Mouse (Mus musculus) adrenal gland, adult 2 months (tissue): Measurements from ENCODE around the gene Cd274. TPM values are rescaled to one million over a fixed set of nuclear protein-coding genes. Genes with fewer than 3 reads are reported as not detected.
A peak's percentile ranks its signal among the peaks of the same experiment; 100 is the strongest.

Source experiments
- DNase-seq: peaks from one replicate; pipeline ENCODE4 v3.0.0; 2021
- long read RNA-seq: library from polyadenylated mRNA; stranded (forward); transcript quantifications from one replicate; pipeline ENCODE4 v2.0.0, GENCODE M21; 2021
- polyA plus RNA-seq: library from polyadenylated mRNA; depleted of rRNA; stranded (reverse); fragments of >200 nt; gene quantifications from 2 replicates; pipeline ENCODE4 v1.2.3, GENCODE M21; 2012; rRNA removed
- total RNA-seq, 2 experiments: library from RNA; stranded (reverse); gene quantifications; 2 replicates each; pipeline ENCODE4 v1.2.3; 2021

The Cd274 gene
- total RNA-seq = 10 to 100 TPM in 1 of 2 experiments, 1 to 10 TPM in 1; 5.0 to 10.7 TPM
- 1.8 and 2.0 TPM in 2 replicates for polyA plus RNA-seq
- long read RNA-seq, partial matches to known transcripts = 3 of 5 reads
- long read RNA-seq, other reads (novel, unspliced or antisense) = 0 of 5 reads

DNA sequence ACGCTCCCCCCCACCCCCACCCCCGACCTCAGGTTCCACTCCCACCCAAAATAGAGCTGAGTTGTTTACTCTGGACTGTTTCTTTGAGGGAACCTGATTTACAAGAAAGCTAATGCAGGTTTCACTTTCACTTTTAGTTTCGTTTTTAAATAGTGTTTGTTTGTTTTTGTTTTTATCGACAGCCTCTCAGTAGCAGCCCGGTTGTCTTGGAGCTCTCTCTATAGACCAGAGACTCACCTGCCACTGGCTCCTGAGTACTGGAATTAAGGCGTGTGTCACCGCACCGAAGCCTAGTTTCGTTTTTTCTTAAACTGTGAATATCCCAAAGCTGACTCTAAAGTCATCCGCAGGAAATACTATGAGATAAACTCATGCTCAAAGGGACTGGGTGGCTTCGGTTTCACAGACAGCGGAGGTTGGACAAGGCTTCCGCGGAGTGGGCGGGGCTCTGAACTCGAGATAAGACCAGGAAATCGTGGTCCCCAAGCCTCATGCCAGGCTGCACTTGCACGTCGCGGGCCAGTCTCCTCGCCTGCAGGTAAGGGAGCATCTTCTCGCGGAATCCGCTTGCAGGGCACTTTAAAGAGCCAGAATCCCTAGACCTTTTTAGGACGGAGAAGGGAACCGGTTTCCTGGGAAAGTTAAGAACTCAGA is at the start of gene Cd274, which contains the start of gene Plgrkt:
TSS of gene Cd274 (plus strand) at position 487 of the 654 bp plus-strand sequence.
TSS of gene Plgrkt (minus strand) at position 422 of the 654 bp plus-strand sequence.
- DNase-seq = peak; percentile 92

DNA sequence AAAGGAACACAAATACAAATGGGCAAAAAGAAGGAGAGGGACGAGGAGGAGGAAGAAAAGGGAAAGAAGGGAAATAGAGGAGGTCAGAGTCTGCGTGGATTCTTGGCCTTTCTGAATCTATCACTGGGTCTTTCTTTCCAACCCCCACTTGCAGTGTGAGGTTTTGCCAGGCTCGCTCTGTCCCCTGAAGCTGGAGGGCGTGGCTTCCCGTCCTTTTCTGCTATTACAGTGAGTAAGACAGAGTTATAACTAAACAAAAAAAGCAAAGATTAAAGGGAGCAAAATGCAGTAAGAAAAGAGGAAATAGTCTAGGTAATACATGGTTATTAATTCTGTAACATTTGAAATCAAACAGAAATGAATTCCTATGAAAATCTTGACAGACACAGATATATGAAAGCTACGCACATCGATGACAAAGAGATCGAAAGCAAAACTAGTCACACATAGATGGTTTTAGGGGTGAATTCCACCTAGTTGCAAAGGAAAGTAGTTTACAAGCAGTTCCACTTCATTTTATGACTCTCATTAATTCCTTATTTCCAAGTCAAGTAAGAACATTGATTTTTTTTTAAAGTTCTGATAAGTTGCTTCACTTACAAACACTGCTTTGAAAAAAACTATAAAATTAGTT is 43.7 kb upstream of the Cd274 start:
- no peak for DNase-seq

- DNase-seq = peak; percentile 79
These were observed 42.0 kb upstream of the Cd274 start, which contains the start of gene Insl6 for GRCm38 (mm10) chr19:29325053-29325851. TSS of gene Insl6 (minus strand) at chr19:29325356.

DNA sequence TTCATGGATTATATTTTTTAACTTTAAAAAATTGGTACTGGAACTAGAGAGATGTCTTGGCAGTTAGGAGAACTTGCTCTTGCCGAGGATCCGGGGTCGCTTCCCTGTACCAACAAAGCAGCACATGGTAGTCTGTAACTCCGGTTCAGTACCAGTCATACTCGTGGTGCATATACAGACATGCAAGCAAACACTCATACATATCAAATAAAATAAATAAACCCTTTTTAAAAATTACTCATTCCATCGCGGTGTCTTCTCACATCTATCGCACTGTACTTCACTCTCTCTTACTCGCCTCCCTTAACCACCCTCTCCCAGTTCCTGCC is 41.4 kb upstream of the Cd274 start:
- DNase-seq = no peak

GRCm38 (mm10) chr19:29326396-29326795 is 40.9 kb upstream of the Cd274 start:
- no peak for DNase-seq

DNA sequence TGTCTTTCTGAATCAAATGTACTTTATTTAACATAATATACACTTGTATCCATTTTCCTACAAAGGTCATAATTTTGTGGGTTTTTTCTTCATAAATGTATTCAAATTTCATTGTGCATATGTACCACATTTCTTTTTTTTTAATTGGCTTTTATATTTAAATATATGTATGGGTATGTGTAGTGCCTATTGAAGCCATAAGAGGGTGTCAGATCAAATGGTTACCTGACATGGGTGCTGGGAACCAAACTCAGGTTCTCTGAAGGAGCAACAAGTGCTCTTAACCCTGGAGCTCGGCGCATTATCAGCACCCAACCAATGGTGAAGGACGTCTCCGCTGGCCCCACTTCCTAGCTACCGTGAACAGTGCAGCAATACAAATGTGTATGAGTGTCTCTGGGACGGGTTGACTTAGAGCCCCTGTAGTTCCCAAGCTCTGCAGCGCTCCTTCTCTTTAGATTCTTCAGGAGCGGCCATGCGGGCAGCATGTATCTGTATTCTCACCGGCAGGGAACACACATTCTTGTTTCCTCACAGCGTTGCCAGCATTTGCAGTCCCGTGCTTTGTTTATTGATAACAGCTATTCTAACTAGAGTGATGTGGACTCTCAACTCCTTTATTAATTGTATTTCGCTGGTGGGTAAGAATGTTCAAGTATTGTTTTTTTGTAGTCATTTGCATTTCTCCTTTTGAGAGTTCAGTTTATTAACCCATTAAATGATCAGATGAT is 40.3 kb upstream of the Cd274 start:
- DNase-seq = no peak

- DNase-seq = peak; percentile 30
These were observed 33.0 kb upstream of the Cd274 start, which contains the start of gene Rln1 for GRCm38 (mm10) chr19:29334068-29334745. TSS of gene Rln1 (minus strand) at chr19:29334670.

DNA sequence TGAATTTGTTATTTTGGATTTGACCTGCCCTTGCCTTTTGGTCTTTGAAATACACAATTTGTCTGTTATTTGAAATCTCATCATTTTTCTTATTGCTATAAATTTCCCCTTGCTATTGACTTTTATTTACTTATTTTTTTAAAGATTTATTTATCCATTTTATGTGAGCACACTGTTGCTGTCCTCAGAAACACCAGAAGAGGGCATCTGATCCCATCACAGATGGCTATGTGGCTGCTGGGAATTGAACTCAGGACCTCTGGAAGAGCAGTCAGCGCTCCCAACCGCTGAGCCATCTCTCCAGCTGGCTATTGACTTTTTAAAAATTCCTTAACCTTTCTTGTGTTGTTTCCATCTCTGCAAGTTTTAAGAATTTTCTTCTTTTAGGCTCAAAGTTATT is 30.6 kb upstream of the Cd274 start:
- no peak for DNase-seq

DNA sequence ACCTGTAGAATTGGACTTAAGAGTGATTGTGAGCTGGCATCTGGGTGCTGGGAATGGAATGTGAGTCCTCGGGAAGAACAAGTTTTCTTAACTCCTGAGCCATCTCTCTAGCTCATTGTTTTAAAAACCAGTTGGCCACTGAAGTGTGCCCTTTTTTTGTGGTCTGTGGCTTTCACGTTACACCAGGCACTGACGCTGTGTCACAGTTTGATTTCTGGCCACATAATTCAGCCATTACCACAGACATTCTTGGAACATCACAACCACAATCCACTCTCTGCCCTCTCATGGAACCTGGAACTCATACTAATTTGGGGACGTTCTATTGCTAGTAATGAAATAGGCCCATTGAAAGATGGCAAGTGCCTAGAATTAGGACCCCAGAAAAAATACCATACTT is 26.2 kb upstream of the Cd274 start:
- no peak for DNase-seq

DNA sequence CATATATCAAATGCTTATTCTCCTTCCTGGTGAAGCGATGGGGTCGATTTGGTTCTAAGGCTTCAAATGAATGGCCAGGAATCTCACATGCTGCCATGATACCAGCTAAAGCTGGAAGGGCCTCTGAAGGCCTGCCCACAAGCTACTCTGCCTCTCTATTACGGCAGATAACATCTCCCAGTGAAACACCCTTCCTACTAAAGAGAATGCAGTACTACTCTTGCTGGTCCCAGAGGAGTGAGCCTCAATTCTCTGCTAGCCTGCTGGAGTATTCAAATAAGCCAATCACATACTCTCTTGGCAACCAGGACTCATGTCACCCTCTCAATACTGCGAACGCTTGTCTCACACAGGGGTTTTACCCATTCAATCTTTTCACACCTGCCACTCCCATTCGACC is 25.0 kb upstream of the Cd274 start:
- no peak for DNase-seq

- DNase-seq = no peak
These were observed 22.4 kb upstream of the Cd274 start for GRCm38 (mm10) chr19:29344868-29345267.

- no peak for DNase-seq
These were observed 21.6 kb upstream of the Cd274 start for GRCm38 (mm10) chr19:29345636-29346035.

DNA sequence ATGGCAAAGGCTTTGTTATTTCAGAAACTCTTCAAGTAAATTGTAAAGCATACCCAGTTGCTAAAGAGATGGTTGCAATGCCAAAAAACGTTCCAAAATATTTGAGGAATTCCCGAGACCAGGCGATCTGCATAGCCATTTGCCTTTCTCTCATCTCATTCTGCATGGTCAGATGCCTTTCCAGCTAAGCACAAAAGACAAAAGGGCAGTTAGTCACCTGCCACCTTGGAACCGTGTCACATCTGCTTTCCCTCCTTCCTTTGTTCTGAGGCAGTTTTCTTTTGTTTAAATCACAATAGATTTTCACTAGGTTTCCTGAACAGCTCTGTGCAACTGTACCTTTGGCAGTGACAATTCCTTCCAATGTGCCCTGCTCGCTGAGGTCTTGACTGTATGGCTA is 16.3 kb upstream of the Cd274 start:
- DNase-seq = no peak

- peak; percentile 87 for DNase-seq
These were observed 12.1 kb upstream of the Cd274 start for GRCm38 (mm10) chr19:29354895-29355877.

- DNase-seq = no peak
These were observed 11.0 kb upstream of the Cd274 start for GRCm38 (mm10) chr19:29356281-29356680.

- no peak for DNase-seq
These were observed 7.0 kb upstream of the Cd274 start for GRCm38 (mm10) chr19:29360251-29360650.

DNA sequence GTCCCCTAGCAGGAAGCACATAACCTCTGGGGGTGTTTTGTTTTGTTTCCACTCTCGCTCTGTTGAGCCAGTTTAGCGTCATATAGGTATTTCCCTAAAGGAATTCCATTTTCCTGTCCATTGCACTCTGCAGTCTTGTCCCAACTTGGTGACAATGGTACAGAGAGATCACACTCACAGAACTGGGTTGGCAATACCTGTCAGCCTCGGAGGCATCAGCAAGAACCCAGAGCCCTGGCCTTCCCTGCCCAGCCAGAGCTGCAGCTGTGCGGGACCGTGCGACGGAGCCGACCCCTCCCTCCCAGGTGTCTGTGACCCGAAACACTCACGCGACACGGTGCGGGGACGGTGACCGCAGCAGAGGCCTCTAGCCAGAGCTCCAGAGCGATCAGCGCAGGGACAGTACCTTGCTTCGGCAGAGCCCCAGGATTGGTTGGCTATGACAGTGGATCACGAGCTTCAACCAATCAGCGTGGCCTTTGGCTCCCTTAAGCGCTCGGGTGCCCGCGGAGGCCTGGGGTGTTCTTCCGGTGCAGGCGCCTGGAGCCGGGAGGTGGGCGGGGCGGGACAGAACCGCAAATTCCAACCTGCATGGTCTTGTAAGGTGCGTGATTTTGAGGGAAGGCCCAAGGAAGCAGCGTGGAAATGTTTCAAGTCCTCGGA is 5.7 kb upstream of the Cd274 start:
- DNase-seq = peak; percentile 94

DNA sequence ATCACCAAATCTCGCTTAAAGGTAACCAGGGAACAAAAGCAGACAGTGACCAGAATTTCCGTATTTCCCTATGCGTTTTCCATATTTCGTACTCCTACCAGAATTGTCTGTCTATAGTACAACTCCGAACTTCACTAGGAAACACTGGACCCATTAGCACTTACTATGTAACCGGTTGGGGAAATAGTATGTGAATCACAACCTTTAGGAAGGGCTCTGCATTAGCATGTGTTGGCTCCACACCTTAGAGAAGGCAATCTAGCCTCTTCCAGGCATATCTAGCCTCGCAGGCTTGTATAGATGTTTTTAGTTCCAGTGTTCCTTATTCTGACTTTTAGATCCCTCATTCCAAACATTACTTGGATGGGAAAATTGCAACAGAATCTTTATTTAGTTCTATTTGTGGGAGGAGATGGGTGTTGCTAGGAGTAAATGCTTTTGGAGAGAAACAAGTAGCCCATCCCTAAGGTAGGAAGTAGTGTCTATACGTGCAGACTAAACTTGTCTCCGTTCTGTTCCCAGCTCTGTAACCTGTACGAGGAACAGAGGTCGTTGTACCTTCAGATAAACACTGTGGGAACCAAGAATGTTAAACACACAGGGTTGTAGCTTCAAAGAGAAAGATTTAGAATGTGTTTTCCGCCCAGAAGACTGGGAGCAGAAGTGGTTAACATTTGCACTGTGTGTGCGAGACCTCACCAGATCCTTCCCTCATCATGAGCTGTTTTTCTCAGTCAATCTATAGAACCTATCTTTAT is 4.9 kb upstream of the Cd274 start:
- no peak for DNase-seq

- DNase-seq = no peak
These were observed 3.7 kb upstream of the Cd274 start for GRCm38 (mm10) chr19:29363557-29363956.
